Mouse (Mus musculus) left cerebral cortex, adult 6 months (tissue): ENCODE results near the gene Gpr142. TPM values are rescaled to one million over a fixed set of nuclear protein-coding genes. Genes with fewer than 3 reads are reported as not detected.

Experiments
- long read RNA-seq, 2 experiments: library from polyadenylated mRNA; unstranded; transcript quantifications; one replicate each; pipeline ENCODE4 v2.0.0; 2019 to 2020
- polyA plus RNA-seq: library from polyadenylated mRNA; unstranded; fragments of <200 nt; fragmentation: Nextera tagmentation; gene quantifications from 2 replicates; pipeline ENCODE4 v1.2.3, GENCODE M21; 2021

The Gpr142 gene
- not detected in 2 replicates for polyA plus RNA-seq
- long read RNA-seq, experiment 1, result 0 reads
- long read RNA-seq, experiment 2, result 0 reads

DNA sequence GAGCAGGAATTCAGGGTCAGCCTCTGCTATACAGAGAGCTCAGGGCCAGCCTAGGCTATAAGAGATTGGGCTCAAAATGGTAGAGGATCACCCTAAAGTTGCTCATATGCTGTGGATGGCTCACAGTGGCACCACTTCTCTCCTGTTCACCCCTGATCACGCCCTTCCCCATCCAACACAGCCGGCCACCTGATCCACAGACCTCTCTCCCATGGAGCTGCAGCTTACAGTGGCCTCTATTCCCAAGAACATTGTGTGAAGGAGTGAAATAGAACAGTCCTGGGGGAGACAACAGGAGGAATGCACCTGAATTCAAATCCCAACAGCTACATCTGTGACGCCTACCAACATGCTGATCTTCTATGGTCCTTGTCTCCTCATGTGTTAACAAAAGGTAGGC is at the start of gene Gpr142:
Gene Gpr142, plus strand, starts transcription at position 301 of the 400 bp plus-strand sequence.

DNA sequence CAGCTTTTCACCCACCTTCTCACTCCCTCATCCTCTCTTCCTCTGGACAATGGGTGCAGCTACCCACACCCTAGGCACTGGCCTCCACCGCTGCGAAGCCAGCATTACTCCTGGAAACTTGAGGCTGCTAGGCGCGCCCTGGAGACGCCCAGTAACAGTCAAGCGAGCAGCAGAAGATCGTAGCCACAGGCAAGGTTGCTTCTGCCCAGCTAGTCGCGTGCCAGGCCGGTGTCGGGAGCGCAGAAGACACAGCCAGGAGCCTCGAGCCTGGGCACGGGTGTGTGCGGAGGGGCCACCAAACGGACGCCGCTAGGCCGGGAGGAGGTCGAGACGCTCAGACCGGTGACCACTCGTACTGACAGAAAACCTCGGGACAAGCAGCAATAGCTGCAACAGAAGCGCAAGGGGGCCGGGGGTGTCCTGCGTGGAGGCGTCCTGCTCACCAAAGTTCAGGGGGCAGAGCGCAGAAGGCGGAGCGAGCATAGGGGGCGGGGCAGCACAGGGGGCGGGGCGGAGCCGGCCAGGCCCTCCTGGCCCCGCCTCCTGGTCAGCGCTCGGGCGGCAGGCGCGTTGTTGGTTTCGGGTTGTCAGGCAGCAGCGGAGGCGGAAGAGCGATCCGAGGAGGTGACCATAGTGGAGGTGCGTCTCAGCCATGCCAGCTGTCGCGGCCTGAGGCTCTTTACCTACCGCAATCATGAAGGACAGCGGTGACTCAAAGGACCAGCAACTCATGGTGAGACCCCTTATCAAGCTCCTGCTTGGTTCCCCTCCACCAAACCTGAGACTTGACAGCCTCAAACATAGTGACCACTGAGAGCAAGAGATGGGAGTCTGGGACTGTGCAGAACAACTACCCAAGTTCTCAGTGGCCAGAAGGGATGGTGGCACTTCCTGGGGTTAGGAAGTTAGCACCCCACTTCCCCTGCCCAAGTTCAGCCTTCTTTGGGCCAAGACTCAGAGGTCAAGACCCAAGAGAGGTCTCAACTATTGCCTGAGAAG is 33.6 kb upstream of the Gpr142 start, which contains the start of gene Kif19a:
Gene Kif19a, plus strand, starts transcription at position 569 of the 999 bp plus-strand sequence.

GRCm38 (mm10) chr11:114795848-114796322 is 2.8 kb upstream of the Gpr142 start, which contains the start of gene Btbd17:
Gene Btbd17, minus strand, starts transcription at chr11:114795945.

DNA sequence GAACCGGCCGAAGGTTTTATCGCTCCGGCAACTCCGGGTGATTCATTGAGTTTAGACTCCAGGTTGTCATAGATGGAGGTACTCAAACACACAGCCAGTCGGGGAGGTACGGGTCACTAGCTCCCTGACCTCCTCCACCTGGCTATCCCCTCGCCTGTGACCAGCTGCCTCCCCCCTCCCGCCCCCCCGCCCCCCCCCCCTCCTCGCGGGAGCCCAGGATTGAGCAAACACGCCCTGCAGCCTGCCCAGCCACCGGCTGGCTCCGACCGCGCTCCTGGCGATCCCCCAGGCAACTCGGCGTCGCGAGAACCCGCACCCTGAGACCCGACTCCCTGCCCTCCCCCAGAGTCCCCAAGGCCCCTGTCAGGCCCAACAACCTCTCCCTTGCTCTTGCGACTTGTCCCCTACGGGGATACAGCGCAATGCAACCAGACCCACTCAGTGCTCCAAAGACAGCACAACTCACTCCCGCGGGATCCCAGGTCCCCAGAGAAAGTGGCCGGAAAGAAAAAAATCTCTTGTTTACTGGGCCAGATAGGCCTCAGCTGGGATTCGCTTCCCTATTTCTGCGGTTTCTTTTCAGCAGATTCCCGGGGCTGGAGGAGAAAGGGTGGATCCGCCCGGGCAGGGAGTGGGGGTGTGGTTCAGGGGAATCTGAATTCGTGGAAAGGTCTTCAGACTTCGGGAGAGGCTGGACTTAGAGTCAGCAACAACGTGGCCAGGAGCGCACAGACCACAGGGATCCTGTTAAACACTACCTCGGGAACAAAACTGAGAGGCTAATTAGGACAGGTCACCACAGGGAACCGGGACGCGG is 51.9 kb downstream of the Gpr142 start, which contains the start of gene Gprc5c:
Gene Gprc5c, plus strand, starts transcription at position 701 of the 817 bp plus-strand sequence.

Other genes with a start within 250 kb of the Gpr142 start
- 4,443 and 4,991 TPM in 2 replicates for gene Rpl38, start 130.4 kb upstream of the Gpr142 start, polyA plus RNA-seq
- 44.5 and 55.0 TPM in 2 replicates for gene Ttyh2, start 123.5 kb upstream of the Gpr142 start, polyA plus RNA-seq
- 1.6 and 2.6 TPM in 2 replicates for gene Dnaic2, start 71.5 kb upstream of the Gpr142 start, polyA plus RNA-seq
- 0.53 and 0.72 TPM in 2 replicates for gene Kif19a, start 33.5 kb upstream of the Gpr142 start, polyA plus RNA-seq
- 116 and 127 TPM in 2 replicates for gene Btbd17, start 3.0 kb upstream of the Gpr142 start, polyA plus RNA-seq
- gene Gprc5c, start 52.2 kb downstream of the Gpr142 start, polyA plus RNA-seq, result 1.9 and 2.3 TPM in 2 replicates
- 1.2 and 1.9 TPM in 2 replicates for gene Cd300a, start 91.1 kb downstream of the Gpr142 start, polyA plus RNA-seq
- 0.04 and 0.31 TPM in 2 replicates for gene Cd300lb, start 135.5 kb downstream of the Gpr142 start, polyA plus RNA-seq
- gene Cd300c, start 170.2 kb downstream of the Gpr142 start, polyA plus RNA-seq, result not detected in 2 replicates
- gene Cd300ld, start 191.0 kb downstream of the Gpr142 start, polyA plus RNA-seq, result 0.04 TPM in 1 of 2 replicates, not detected in the other
- 5.0 and 5.3 TPM in 2 replicates for gene Cd300c2, start 203.0 kb downstream of the Gpr142 start, polyA plus RNA-seq
- not detected in 2 replicates for gene Cd300ld2, start 217.3 kb downstream of the Gpr142 start, polyA plus RNA-seq
- gene Cd300ld4, start 228.1 kb downstream of the Gpr142 start, polyA plus RNA-seq, result 0.54 TPM in 1 of 2 replicates, not detected in the other
- 0.51 and 0.54 TPM in 2 replicates for gene Cd300ld5, start 238.8 kb downstream of the Gpr142 start, polyA plus RNA-seq
- gene Cd300ld3, start 249.5 kb downstream of the Gpr142 start, polyA plus RNA-seq, result 1.5 TPM in 1 of 2 replicates, not detected in the other